Mouse (Mus musculus) midbrain, embryonic 16.5 days (tissue): ENCODE measurements at regions not wholly inside any gene's neighbourhood (a gene's known extent, or its start where the extent isn't known, plus 50 kb on each side); places are given as distances from the start of the nearest gene placed in this dataset.
A peak's percentile ranks its signal among the peaks of the same experiment; 100 is the strongest.

ENCODE experiments used
- ATAC-seq: fragments of 200-750 bp; cut with Nextera tagmentation; 2 replicates; pipeline ENCODE4 v1.8.0; 2017; ENCODE audit warnings: moderate TSS enrichment
- H3K27ac ChIP-seq: fragments of 300-500 bp; sonication (generic); 2 replicates; pipeline ENCODE4 v1.5.1; 2014; ENCODE audit warnings: mild to moderate bottlenecking, low read length, mixed read lengths
- H3K27me3 ChIP-seq: fragments of 300-500 bp; sonication (generic); 2 replicates; pipeline ENCODE4 v1.6.1; 2014; ENCODE audit warnings: low read depth, low read length, mixed read lengths; ENCODE audit not compliant: control insufficient read depth, insufficient read depth
- H3K36me3 ChIP-seq: fragments of 300-500 bp; sonication (generic); 2 replicates; pipeline ENCODE4 v1.6.1; 2014; ENCODE audit warnings: mild to moderate bottlenecking, low read length, moderate library complexity, mixed read lengths; ENCODE audit not compliant: control insufficient read depth, insufficient read depth
- H3K4me1 ChIP-seq: fragments of 300-500 bp; sonication (generic); 2 replicates; pipeline ENCODE4 v1.6.1; 2014; ENCODE audit warnings: mild to moderate bottlenecking, low read length, mixed read lengths; ENCODE audit not compliant: control insufficient read depth, insufficient read depth
- H3K4me2 ChIP-seq: fragments of 300-500 bp; sonication (generic); 2 replicates; pipeline ENCODE4 v1.6.1; 2014; ENCODE audit warnings: mild to moderate bottlenecking, low read length, mixed read lengths
- H3K4me3 ChIP-seq: fragments of 300-500 bp; sonication (generic); 2 replicates; pipeline ENCODE4 v1.5.1; 2014; ENCODE audit warnings: low read depth, mild to moderate bottlenecking, low read length, moderate library complexity, mixed read lengths
- H3K9ac ChIP-seq: fragments of 300-500 bp; sonication (generic); 2 replicates; pipeline ENCODE4 v1.6.1; 2014; ENCODE audit warnings: low read depth, low read length, mixed read lengths
- H3K9me3 ChIP-seq: fragments of 300-500 bp; sonication (generic); replicated peaks from 2 replicates; pipeline ENCODE4 v1.6.1; 2014; ENCODE audit warnings: mild to moderate bottlenecking, low read length, mixed read lengths; ENCODE audit not compliant: control insufficient read depth, poor library complexity, severe bottlenecking
- WGBS: fragments of 180-500 bp; shearing (Covaris S2); extraction: QIAGEN DNeasy Blood & Tissue Kit; methylation state at CpG from one replicate; pipeline ENCODE4 v1.1.7; 2014; 5-methylcytosine and 5-hydroxymethylcytosine counted together

GRCm38 (mm10) chrX:70261360-70261759 is 103.5 kb downstream of the Ids start:
- H3K4me3 ChIP-seq = no peak overlapping the region
- no peak for ATAC-seq
- no peaks in the 10 kb centered on the region for H3K4me1 ChIP-seq
- no peaks in the 10 kb centered on the region for H3K9me3 ChIP-seq
- WGBS = 89% methylated on average over 1 of the region's 1 CpGs
- no peak overlapping the region for H3K4me2 ChIP-seq
- H3K9ac ChIP-seq = no peak overlapping the region
- H3K27me3 ChIP-seq = no peaks in the 10 kb centered on the region
- H3K27ac ChIP-seq = no peak overlapping the region
- H3K36me3 ChIP-seq = no peaks in the 10 kb centered on the region

- no peak overlapping the region for H3K4me3 ChIP-seq
- H3K4me1 ChIP-seq = no peaks in the 10 kb centered on the region
- no peaks in the 10 kb centered on the region for H3K27me3 ChIP-seq
- no peaks in the 10 kb centered on the region for H3K9me3 ChIP-seq
- no peak overlapping the region for H3K9ac ChIP-seq
- no peak for ATAC-seq
- H3K27ac ChIP-seq = no peak overlapping the region
- no peaks in the 10 kb centered on the region for H3K36me3 ChIP-seq
- no peak overlapping the region for H3K4me2 ChIP-seq
- 76% methylated on average over 1 of the region's 1 CpGs for WGBS
Observed at GRCm38 (mm10) chrX:70216011-70216410, 148.9 kb downstream of the Ids start.

- no peak overlapping the region for H3K27ac ChIP-seq
- H3K27me3 ChIP-seq = no peaks in the 10 kb centered on the region
- no peaks in the 10 kb centered on the region for H3K4me1 ChIP-seq
- H3K4me3 ChIP-seq = no peak overlapping the region
- no peak overlapping the region for H3K9ac ChIP-seq
- H3K4me2 ChIP-seq = no peak overlapping the region
- WGBS = 81% methylated on average over 1 of the region's 1 CpGs
- H3K36me3 ChIP-seq = no peaks in the 10 kb centered on the region
- H3K9me3 ChIP-seq = no peaks in the 10 kb centered on the region
- ATAC-seq = no peak
Observed at GRCm38 (mm10) chrX:70184427-70185090, 180.3 kb downstream of the Ids start.

GRCm38 (mm10) chrX:70169737-70170136 is 195.1 kb downstream of the Ids start:
- WGBS = 35% methylated on average over 2 of the region's 2 CpGs
- no peak overlapping the region for H3K4me3 ChIP-seq
- peak; percentile 88 for ATAC-seq
- H3K4me1 ChIP-seq = 0 out of 2 replicates have a peak, but pooled peaks cover 4% of the 10 kb centered on the region
- no peaks in the 10 kb centered on the region for H3K36me3 ChIP-seq
- H3K27me3 ChIP-seq = no peaks in the 10 kb centered on the region
- H3K4me2 ChIP-seq = no peak overlapping the region
- H3K27ac ChIP-seq = no peak overlapping the region
- H3K9me3 ChIP-seq = no peaks in the 10 kb centered on the region
- no peak overlapping the region for H3K9ac ChIP-seq

GRCm38 (mm10) chrX:70161011-70161410 is 203.9 kb downstream of the Ids start:
- H3K27ac ChIP-seq = no peak overlapping the region
- no peaks in the 10 kb centered on the region for H3K36me3 ChIP-seq
- no peak overlapping the region for H3K4me3 ChIP-seq
- no peaks in the 10 kb centered on the region for H3K27me3 ChIP-seq
- peak; percentile 54; the same call in 1 of the 2 replicates for ATAC-seq
- no peak overlapping the region for H3K9ac ChIP-seq
- no peaks in the 10 kb centered on the region; the same call in 1 of the 2 replicates for H3K4me1 ChIP-seq
- 22% methylated on average over 4 of the region's 4 CpGs for WGBS
- H3K9me3 ChIP-seq = no peaks in the 10 kb centered on the region
- no peak overlapping the region for H3K4me2 ChIP-seq
